In the genomic region with DNA sequence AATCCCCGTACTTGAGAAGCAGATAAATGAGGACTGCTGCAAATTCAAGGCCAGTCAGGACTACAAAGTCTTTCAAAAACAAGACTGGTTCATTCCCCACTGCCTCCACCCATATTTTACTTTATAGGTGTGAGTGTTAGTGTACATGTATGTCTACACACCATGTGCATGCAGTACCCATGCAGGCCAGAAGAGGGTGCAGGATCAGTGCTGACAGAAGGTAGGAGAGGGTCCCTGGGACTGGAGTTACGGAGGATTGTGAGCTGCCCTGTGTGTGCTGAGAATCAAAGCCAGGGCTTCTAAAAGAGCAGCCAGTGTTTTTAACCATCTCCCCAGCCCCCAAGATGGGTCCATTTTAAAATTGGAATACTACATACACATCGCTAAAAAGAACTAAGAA, we compare ENCODE assay signal across 10 mouse cellular contexts. TPM values are rescaled to one million over a fixed set of nuclear protein-coding genes. Genes with fewer than 3 reads are reported as not detected.
DNase-seq lines count a peak whose midpoint lies in the region; ATAC-seq and TF ChIP-seq lines count a peak whose summit lies in the region.
"Had no signal": no experiment of that assay in that cellular context is flagged by ENCODE, and none has a peak within 500 bp of the region (broad histone marks: within the 10 kb centered on the region; RNA-seq: fewer than 3 reads in every experiment).

No protein-coding gene starts in this region.

- TF ChIP-seq POLR2A in embryonic fibroblast, embryonic 13.5 days (IDR thresholded peaks at IDR 0.05; ENCODE audit: low read depth, low read length) = no peak

- no peak overlapping the region for H3K9ac ChIP-seq in forebrain, postnatal 0 days
- no peak overlapping the region for H3K9ac ChIP-seq in forebrain, embryonic 16.5 days (replicated peaks; ENCODE audit: low read depth, low read length)
- no peak overlapping the region for H3K9ac ChIP-seq in midbrain, postnatal 0 days (replicated peaks; ENCODE audit: low read length, poor library complexity, severe bottlenecking)
- H3K9ac ChIP-seq in midbrain, embryonic 14.5 days (replicated peaks; ENCODE audit: low read length) = no peak overlapping the region

- no peaks in the 10 kb centered on the region for H3K9me3 ChIP-seq in forebrain, postnatal 0 days (ENCODE audit: low read length)
- no peaks in the 10 kb centered on the region for H3K9me3 ChIP-seq in forebrain, embryonic 16.5 days (ENCODE audit: control insufficient read depth, low read length)
- no peaks in the 10 kb centered on the region for H3K9me3 ChIP-seq in midbrain, postnatal 0 days (ENCODE audit: low read length)
- H3K9me3 ChIP-seq in midbrain, embryonic 14.5 days (ENCODE audit: control insufficient read depth, low read length) = no peaks in the 10 kb centered on the region

- H3K27me3 ChIP-seq in forebrain, postnatal 0 days (ENCODE audit: insufficient read depth, low read length) = no peaks in the 10 kb centered on the region
- H3K27me3 ChIP-seq in forebrain, embryonic 16.5 days (replicated peaks; ENCODE audit: control insufficient read depth, insufficient read depth, low read length) = no peaks in the 10 kb centered on the region
- H3K27me3 ChIP-seq in midbrain, postnatal 0 days (ENCODE audit: insufficient read depth, low read length) = no peaks in the 10 kb centered on the region
- no peaks in the 10 kb centered on the region for H3K27me3 ChIP-seq in midbrain, embryonic 14.5 days (ENCODE audit: control insufficient read depth, insufficient read depth, low read length)

- DNase-seq in forebrain, postnatal 0 days = no peak
- no peak for DNase-seq in midbrain, postnatal 0 days (ENCODE audit: low spot score)
- no peak for DNase-seq in midbrain, embryonic 14.5 days
- peak; percentile 59 for DNase-seq in thymus, postnatal 0 days (ENCODE audit: low spot score)
- DNase-seq in cerebellum, adult 11-12 months = no peak
- DNase-seq in MN1 (ENCODE audit: low spot score) = no peak

- no peak overlapping the region for H3K27ac ChIP-seq in forebrain, postnatal 0 days (ENCODE audit: low read depth, low read length)
- H3K27ac ChIP-seq in forebrain, embryonic 16.5 days (ENCODE audit: low read length) = no peak overlapping the region
- H3K27ac ChIP-seq in midbrain, postnatal 0 days (ENCODE audit: low read depth, low read length) = no peak overlapping the region
- no peak overlapping the region for H3K27ac ChIP-seq in midbrain, embryonic 14.5 days (replicated peaks; ENCODE audit: low read depth, low read length)
- H3K27ac ChIP-seq in embryonic fibroblast, embryonic 13.5 days (ENCODE audit: insufficient read depth, low read length) = no peak overlapping the region

- no peak overlapping the region for H3K4me3 ChIP-seq in forebrain, postnatal 0 days (ENCODE audit: low read depth, low read length)
- H3K4me3 ChIP-seq in forebrain, embryonic 16.5 days (replicated peaks; ENCODE audit: low read length) = no peak overlapping the region
- no peak overlapping the region for H3K4me3 ChIP-seq in midbrain, postnatal 0 days (ENCODE audit: low read depth, low read length)
- H3K4me3 ChIP-seq in midbrain, embryonic 14.5 days (replicated peaks; ENCODE audit: low read depth, low read length) = no peak overlapping the region
- no peak overlapping the region for H3K4me3 ChIP-seq in embryonic fibroblast, embryonic 13.5 days (ENCODE audit: insufficient read depth, low read length)
- H3K4me3 ChIP-seq: myocyte had no signal

- TF ChIP-seq CTCF in forebrain, postnatal 0 days (IDR thresholded peaks at IDR 0.05; ENCODE audit: low read depth) = peak; percentile 67
- peak; percentile 65 for TF ChIP-seq CTCF in midbrain, postnatal 0 days (IDR thresholded peaks at IDR 0.05)
- peak; percentile 69; the same call in 1 of the 2 replicates for TF ChIP-seq CTCF in embryonic fibroblast, embryonic 13.5 days (IDR thresholded peaks at IDR 0.05; ENCODE audit: borderline replicate concordance, insufficient read depth, low read length)

- no peak for ATAC-seq in forebrain, postnatal 0 days
- ATAC-seq in forebrain, embryonic 16.5 days = no peak
- ATAC-seq in midbrain, postnatal 0 days (ENCODE audit: low FRiP score) = no peak
- ATAC-seq in midbrain, embryonic 14.5 days (ENCODE audit: low FRiP score, low TSS enrichment) = no peak

- WGBS in forebrain, postnatal 0 days = 86% methylated on average over 3 of the region's 3 CpGs
- WGBS in forebrain, embryonic 16.5 days = 80% methylated on average over 3 of the region's 3 CpGs
- WGBS in midbrain, postnatal 0 days = 84% methylated on average over 3 of the region's 3 CpGs
- WGBS in midbrain, embryonic 14.5 days = 82% methylated on average over 3 of the region's 3 CpGs

- peaks cover 5% of the 10 kb centered on the region; the same call in 1 of the 2 replicates for H3K36me3 ChIP-seq in forebrain, postnatal 0 days (ENCODE audit: insufficient read depth)
- no peaks in the 10 kb centered on the region for H3K36me3 ChIP-seq in forebrain, embryonic 16.5 days (ENCODE audit: control insufficient read depth, insufficient read depth)
- peaks cover 4% of the 10 kb centered on the region; the same call in 1 of the 2 replicates for H3K36me3 ChIP-seq in midbrain, postnatal 0 days (ENCODE audit: insufficient read depth, low read length)
- H3K36me3 ChIP-seq in midbrain, embryonic 14.5 days (ENCODE audit: control insufficient read depth, insufficient read depth, low read length) = peaks cover 12% of the 10 kb centered on the region; the same call in 1 of the 2 replicates

- H3K4me2 ChIP-seq in forebrain, postnatal 0 days (ENCODE audit: low read depth) = no peak overlapping the region
- no peak overlapping the region for H3K4me2 ChIP-seq in forebrain, embryonic 16.5 days (ENCODE audit: low read length)
- H3K4me2 ChIP-seq in midbrain, postnatal 0 days (ENCODE audit: low read depth, low read length, poor library complexity, severe bottlenecking) = no peak overlapping the region
- no peak overlapping the region for H3K4me2 ChIP-seq in midbrain, embryonic 14.5 days (ENCODE audit: low read length)

- no peaks in the 10 kb centered on the region for H3K4me1 ChIP-seq in forebrain, postnatal 0 days (ENCODE audit: insufficient read depth)
- H3K4me1 ChIP-seq in forebrain, embryonic 16.5 days (replicated peaks; ENCODE audit: control insufficient read depth, insufficient read depth, low read length) = no peaks in the 10 kb centered on the region
- H3K4me1 ChIP-seq in midbrain, postnatal 0 days (ENCODE audit: insufficient read depth, low read length) = no peaks in the 10 kb centered on the region
- H3K4me1 ChIP-seq in midbrain, embryonic 14.5 days (ENCODE audit: control insufficient read depth, insufficient read depth, low read length) = no peaks in the 10 kb centered on the region
- H3K4me1 ChIP-seq in embryonic fibroblast, embryonic 13.5 days (ENCODE audit: control insufficient read depth, insufficient read depth, low read length) = no peaks in the 10 kb centered on the region

RNA-seq across cellular contexts. Expression of gene Ube2v1, which starts 8.4 kb away (rescaled TPM):
- total RNA-seq in forebrain, postnatal 0 days (2014; rRNA removed) = 161 TPM in 2 replicates
- polyA plus RNA-seq in forebrain, postnatal 0 days (2015; fragmentation: Nextera tagmentation; extraction: Ambion mirVana) = 328 and 369 TPM in 2 replicates
- 273 and 281 TPM in 2 replicates for polyA plus RNA-seq in forebrain, embryonic 16.5 days (2015; fragmentation: Nextera tagmentation; extraction: Ambion mirVana)
- 191 and 233 TPM in 2 replicates for total RNA-seq in midbrain, postnatal 0 days (2014; rRNA removed)
- 402 and 414 TPM in 2 replicates for polyA plus RNA-seq in midbrain, postnatal 0 days (2015; fragmentation: Nextera tagmentation; extraction: Ambion mirVana)
- 286 and 299 TPM in 2 replicates for polyA plus RNA-seq in midbrain, embryonic 14.5 days (2014; fragmentation: Nextera tagmentation; extraction: Ambion mirVana)
- 227 and 265 TPM in 2 replicates for polyA plus RNA-seq in embryonic fibroblast, embryonic 13.5 days (2011; ENCODE audit: insufficient read length, low read depth, missing spikeins)
- 215 and 236 TPM in 2 replicates for polyA plus RNA-seq in thymus, postnatal 0 days (2015; fragmentation: Nextera tagmentation; extraction: Ambion mirVana)

RNA-seq across cellular contexts. Expression of gene Gm20431, which starts 21.0 kb away (rescaled TPM):
- not detected in 2 replicates for total RNA-seq in forebrain, postnatal 0 days (2014; rRNA removed)
- 7.5 and 9.7 TPM in 2 replicates for polyA plus RNA-seq in forebrain, postnatal 0 days (2015; fragmentation: Nextera tagmentation; extraction: Ambion mirVana)
- 8.2 and 11.7 TPM in 2 replicates for polyA plus RNA-seq in forebrain, embryonic 16.5 days (2015; fragmentation: Nextera tagmentation; extraction: Ambion mirVana)
- not detected in 2 replicates for total RNA-seq in midbrain, postnatal 0 days (2014; rRNA removed)
- polyA plus RNA-seq in midbrain, postnatal 0 days (2015; fragmentation: Nextera tagmentation; extraction: Ambion mirVana) = 11.2 and 12.0 TPM in 2 replicates
- 8.0 and 11.5 TPM in 2 replicates for polyA plus RNA-seq in midbrain, embryonic 14.5 days (2014; fragmentation: Nextera tagmentation; extraction: Ambion mirVana)
- polyA plus RNA-seq in embryonic fibroblast, embryonic 13.5 days (2011; ENCODE audit: insufficient read length, low read depth, missing spikeins) = 6.0 and 17.3 TPM in 2 replicates
- 6.7 and 7.1 TPM in 2 replicates for polyA plus RNA-seq in thymus, postnatal 0 days (2015; fragmentation: Nextera tagmentation; extraction: Ambion mirVana)
- polyA plus RNA-seq: large intestine, adult 2 months had no signal

RNA-seq across cellular contexts. Expression of gene Cebpb, which starts 48.4 kb away (rescaled TPM):
- 4.2 and 5.7 TPM in 2 replicates for total RNA-seq in forebrain, postnatal 0 days (2014; rRNA removed)
- 4.3 and 4.5 TPM in 2 replicates for polyA plus RNA-seq in forebrain, postnatal 0 days (2015; fragmentation: Nextera tagmentation; extraction: Ambion mirVana)
- polyA plus RNA-seq in forebrain, embryonic 16.5 days (2015; fragmentation: Nextera tagmentation; extraction: Ambion mirVana) = 0.32 and 0.56 TPM in 2 replicates
- 5.8 and 8.0 TPM in 2 replicates for total RNA-seq in midbrain, postnatal 0 days (2014; rRNA removed)
- polyA plus RNA-seq in midbrain, postnatal 0 days (2015; fragmentation: Nextera tagmentation; extraction: Ambion mirVana) = 4.4 and 5.4 TPM in 2 replicates
- 1.4 TPM in 2 replicates for polyA plus RNA-seq in midbrain, embryonic 14.5 days (2014; fragmentation: Nextera tagmentation; extraction: Ambion mirVana)
- polyA plus RNA-seq in embryonic fibroblast, embryonic 13.5 days (2011; ENCODE audit: insufficient read length, low read depth, missing spikeins) = 43.4 and 44.0 TPM in 2 replicates
- polyA plus RNA-seq in thymus, postnatal 0 days (2015; fragmentation: Nextera tagmentation; extraction: Ambion mirVana) = 7.3 and 7.8 TPM in 2 replicates

RNA-seq across cellular contexts. Expression of gene Tmem189, which starts 49.3 kb away (rescaled TPM):
- 37.7 and 39.5 TPM in 2 replicates for total RNA-seq in forebrain, postnatal 0 days (2014; rRNA removed)
- 33.7 and 38.4 TPM in 2 replicates for polyA plus RNA-seq in forebrain, postnatal 0 days (2015; fragmentation: Nextera tagmentation; extraction: Ambion mirVana)
- 30.2 and 30.6 TPM in 2 replicates for polyA plus RNA-seq in forebrain, embryonic 16.5 days (2015; fragmentation: Nextera tagmentation; extraction: Ambion mirVana)
- total RNA-seq in midbrain, postnatal 0 days (2014; rRNA removed) = 45.5 and 65.9 TPM in 2 replicates
- polyA plus RNA-seq in midbrain, postnatal 0 days (2015; fragmentation: Nextera tagmentation; extraction: Ambion mirVana) = 33.5 and 35.3 TPM in 2 replicates
- 28.8 and 29.9 TPM in 2 replicates for polyA plus RNA-seq in midbrain, embryonic 14.5 days (2014; fragmentation: Nextera tagmentation; extraction: Ambion mirVana)
- polyA plus RNA-seq in embryonic fibroblast, embryonic 13.5 days (2011; ENCODE audit: insufficient read length, low read depth, missing spikeins) = 31.3 and 37.9 TPM in 2 replicates
- 43.7 and 47.7 TPM in 2 replicates for polyA plus RNA-seq in thymus, postnatal 0 days (2015; fragmentation: Nextera tagmentation; extraction: Ambion mirVana)
